Mouse (Mus musculus) T-helper 2 cell (primary cell): ENCODE data around the gene Drd3.

Experiments used
- in situ Hi-C: fragments of 300-600 bp; cut with MboI, MseI; formaldehyde crosslinking; loops from one replicate; pipeline ENCODE4 v1.15.1; 2025; ENCODE audit warnings: high pct_unique_total_duplicates

The Drd3 gene

DNA sequence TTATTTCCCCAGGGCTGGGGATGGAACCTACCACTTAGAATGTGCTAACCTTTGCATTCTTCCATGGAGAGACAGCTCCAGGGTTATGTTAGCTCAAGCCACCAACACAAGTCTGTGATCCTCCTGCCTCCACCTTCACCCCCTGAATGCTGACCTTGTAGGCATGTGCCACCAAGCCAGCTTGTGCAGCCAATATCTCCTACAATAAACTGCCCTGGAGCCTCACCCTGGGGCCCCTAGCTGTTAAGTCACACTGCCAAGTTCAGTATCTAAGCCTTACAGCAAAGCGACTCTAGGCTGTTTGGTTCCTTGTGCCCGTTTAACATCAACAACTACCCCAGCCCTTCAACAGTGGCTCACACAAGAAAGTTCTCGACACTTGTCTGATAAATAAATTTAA is 47.3 kb downstream of the Drd3 start:
- in situ Hi-C loops: loop anchor here (5.0 kb wide), 1 partner anchor 249 kb away; no protein-coding TSS in a partner anchor

DNA sequence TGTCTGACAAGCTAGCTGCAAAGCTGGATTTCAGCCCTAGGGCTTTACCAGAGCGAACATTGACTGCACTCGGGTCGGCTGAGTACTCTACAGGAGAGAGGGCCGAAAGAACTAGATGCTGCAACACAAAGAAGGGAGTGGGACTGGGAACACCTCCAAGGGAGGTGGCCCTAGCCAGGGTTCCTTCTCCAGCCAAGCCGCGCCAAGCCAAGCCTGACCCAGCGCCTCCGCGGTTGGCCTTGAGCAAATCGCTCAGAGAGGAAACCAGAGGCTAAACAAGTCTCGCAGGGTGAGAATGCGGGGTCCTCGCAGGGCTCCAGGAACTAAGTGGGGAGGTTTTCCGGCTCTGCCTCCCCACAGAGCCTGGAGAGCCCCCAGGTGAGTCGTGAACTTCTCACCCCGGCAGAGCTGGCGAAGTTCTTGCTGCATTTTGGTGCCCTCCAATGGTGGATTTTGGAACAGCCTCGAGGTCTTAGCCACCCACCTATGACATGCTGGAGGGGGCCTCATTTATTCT is 48.0 kb downstream of the Drd3 start:
- in situ Hi-C loops: loop anchor here (5.0 kb wide), 1 partner anchor 250 kb away; no protein-coding TSS in a partner anchor

DNA sequence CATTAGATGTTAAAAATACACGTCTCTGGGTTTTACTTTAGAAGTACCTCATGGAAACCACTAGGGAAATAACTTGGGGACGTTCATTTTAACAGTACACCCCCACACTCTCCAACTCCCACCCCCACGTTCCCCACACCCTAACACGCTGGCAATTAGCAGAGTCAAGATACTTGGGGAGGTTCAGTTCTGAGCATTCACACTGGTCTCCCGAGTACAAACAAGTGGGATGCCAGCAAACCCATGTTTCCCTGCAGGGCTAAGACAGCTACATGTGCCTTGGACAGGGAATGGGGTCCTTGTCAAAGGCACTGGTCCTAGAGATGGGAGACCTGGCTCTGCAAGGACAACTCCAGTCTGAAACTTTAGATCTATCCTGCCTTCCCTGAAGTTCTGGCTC is 48.6 kb downstream of the Drd3 start:
- in situ Hi-C loops: loop anchor here (5.0 kb wide), 1 partner anchor 250 kb away; no protein-coding TSS in a partner anchor

DNA sequence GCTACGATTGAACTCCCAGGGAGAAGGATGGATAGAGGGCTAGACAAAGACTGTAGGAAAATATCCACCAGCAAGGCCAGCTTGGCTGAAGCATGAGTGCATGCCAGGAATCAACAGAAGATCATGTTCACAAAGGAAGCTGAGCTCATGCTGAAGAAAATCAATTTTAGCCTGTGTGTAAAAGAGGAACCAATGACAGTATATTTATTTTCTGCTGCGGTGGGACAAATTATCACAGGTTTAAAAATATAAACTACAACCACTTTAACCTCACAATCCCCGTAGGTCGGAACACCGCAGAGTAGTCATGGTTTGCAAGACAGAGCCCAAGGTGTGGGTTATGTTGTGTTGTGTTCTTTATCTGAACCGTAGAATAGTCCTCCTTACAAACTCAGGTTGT is 50.5 kb downstream of the Drd3 start:
- in situ Hi-C loops: loop anchor here (5.0 kb wide), 1 partner anchor 252 kb away; no protein-coding TSS in a partner anchor

DNA sequence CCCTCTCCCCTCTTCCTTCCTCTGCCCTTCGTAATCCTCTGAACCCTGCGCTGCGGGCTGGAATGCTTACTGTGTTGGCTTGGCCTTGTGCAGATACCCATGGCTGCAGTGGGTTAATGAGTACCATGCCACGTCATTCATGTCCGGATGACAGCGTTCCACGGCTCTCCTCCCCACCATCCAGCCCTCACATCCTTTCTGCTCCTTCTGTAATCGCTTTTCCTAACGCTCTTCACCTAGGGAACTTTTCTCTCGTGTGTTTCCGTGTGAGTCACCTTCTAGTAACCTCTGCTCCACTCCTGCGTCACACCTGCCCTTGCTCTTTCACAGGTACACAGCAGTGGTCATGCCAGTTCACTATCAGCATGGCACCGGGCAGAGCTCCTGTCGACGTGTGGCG is 53.2 kb downstream of the Drd3 start:
- in situ Hi-C loops: no loop called here

DNA sequence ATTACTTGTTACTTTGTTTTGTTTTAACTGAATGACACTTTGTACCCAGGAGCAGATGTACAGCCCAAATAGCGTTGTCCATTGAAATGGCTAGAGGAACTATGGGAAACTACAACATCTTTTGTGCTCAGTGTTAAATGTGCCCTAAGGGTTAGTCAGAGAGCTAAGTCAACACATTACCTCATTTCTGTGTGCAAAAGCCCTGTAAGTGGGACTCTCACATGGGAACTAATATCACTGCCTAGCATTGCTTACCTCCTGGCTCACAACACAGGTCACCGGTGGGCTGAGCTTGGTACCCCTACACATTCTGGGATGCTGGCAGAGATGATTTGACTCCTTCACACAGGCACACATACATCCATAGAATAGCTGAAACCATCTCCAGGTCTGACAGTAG is 55.6 kb downstream of the Drd3 start:
- in situ Hi-C loops: no loop called here

DNA sequence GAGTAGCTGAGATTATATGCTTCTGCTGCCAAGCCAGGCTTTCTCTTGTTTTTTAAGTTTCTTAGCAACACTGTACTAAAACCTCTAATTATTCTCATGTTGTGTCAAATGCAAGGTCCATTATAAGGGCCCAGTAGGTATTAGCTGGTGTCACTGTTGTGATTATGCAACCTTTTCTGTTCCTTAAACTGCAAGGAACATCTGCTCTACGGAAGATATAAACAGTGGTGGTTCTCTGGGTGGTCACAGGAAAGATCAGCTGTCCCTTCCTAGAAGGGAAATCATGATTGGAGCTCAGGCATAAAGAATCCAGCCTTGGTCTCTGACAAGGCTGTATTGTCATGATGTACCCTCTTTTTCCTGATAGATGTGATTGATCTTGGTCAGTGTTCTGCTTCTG is 57.6 kb downstream of the Drd3 start:
- in situ Hi-C loops: no loop called here

DNA sequence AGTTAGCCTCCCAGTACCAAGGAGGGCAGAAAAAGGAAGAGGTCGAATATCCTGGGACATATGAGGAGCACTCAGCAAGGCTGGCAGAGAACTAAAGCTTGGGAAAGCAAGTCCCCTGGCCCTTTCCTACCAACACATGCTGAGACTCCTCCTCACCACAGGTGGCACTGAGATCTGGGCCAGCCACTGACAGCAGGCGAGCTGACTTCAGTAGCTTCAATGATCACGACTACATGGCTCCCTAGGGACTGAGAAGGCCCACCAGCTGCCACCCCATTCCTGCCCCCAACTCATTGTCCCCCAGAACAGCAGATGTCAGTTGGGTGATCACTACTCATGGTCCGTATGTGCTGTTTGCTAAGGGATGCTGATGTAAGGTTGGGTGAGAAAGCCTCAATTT is 60.8 kb downstream of the Drd3 start:
- in situ Hi-C loops: no loop called here

DNA sequence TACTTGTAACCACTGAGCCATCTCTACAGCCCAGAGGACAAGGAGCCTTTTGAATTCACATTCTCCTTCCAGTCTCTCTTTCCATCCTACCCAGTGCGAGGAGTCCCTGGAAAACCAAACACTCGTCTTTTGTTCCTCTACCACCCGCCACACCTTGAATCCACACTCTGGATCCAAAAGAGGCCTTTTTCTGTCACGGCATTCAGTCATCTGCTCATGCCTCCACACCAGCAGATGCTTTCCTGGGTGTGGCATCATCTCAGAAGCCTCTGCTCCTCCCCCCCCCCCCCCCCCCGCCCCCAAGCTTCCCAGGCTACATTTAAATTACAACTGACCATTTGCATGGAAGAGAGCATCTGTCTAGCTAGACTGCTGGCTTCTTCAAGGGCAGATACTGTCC is 62.5 kb downstream of the Drd3 start:
- in situ Hi-C loops: no loop called here

DNA sequence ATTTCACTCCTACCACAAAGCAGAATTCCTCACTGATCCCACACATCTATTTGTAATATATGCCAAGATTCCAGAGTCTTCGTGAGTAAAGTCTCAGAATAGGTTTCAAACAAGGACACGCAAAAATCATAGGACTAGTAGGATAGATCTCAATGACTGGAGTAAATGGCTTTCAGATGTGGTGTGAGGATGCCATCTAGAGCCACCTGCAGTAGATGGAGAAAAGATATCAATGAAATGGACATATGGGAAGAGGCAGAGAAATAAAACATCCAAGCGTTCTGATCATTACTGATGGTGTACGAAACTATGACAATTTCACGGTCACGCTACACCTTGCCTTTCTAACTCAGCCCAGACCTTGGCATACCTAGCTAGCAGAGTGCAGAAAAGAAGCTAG is 64.6 kb downstream of the Drd3 start:
- in situ Hi-C loops: no loop called here

DNA sequence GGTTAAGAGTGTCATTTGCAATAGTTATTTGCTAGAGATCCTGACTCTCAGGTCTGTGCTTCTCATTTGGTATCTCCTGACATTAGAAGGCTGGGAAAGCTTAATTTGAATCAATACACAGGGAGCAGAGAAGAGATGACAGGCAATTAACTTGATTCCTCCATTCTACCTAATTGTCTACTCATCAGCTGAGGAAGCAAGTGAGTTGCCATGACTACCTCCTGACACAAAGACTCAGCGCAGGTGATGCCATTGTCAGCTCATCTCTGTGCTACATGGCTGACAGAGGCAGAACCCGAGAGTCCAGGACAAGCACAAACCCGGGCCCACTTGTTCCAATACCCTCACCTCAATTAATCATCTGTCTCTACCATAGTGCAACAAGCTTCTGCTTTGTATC is 73.7 kb downstream of the Drd3 start:
- in situ Hi-C loops: no loop called here

DNA sequence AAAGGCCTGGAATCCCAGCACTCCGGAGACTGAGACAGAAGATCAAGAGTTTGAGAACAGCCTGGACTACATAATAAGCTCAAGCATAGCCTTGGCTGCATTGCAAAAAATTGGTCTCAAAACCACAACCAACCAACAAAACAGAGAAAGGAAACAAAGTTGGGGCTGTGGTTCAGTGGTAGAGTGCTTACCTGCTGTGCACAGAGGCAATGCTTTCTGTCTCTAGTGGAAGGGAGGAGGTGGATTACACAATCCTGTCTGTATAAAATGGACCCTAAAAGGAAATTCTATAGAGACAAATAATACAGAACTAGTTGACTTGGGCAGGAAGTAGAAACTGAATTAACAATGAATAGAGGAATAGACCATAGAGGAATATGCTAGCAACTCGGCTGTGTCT is 78.1 kb downstream of the Drd3 start:
- in situ Hi-C loops: no loop called here

DNA sequence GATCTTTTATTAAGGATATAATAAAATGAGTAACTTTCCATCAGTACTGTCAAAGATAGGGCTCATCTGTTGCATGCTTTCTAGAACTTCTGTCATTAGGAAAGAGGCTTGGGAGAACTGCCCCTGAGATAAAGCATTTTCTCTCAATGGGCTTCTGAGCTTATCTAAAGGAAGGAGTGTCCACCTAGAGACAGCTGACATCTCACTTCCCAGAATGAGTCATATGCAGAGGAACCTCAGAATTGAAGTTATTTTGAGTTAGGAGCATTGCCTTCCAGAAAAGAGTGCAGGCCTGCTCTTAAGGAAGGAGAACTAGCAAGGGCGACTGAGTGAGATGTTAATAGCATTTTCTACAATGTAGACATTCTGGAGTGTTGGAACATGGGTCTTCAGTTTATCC is 87.4 kb downstream of the Drd3 start:
- in situ Hi-C loops: no loop called here

DNA sequence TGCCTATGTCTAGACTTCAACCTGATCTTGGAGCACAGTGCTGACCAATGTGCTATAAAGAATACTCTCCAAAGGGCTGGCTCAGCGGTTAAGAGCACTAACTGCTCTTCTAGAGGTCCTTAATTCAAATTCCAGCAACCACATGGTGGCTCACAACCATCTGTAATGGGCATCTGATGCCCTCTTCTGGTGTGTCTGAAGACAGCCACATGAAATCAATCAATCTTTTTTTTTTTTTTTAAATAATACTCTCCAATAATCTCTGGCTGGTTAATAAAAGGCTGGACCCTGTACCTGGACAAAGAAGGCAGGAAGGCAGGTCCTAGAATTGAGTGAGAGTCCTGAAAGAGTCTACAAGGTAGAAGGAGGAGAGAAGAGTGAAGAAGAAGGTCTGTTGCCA is 96.0 kb downstream of the Drd3 start:
- in situ Hi-C loops: no loop called here

DNA sequence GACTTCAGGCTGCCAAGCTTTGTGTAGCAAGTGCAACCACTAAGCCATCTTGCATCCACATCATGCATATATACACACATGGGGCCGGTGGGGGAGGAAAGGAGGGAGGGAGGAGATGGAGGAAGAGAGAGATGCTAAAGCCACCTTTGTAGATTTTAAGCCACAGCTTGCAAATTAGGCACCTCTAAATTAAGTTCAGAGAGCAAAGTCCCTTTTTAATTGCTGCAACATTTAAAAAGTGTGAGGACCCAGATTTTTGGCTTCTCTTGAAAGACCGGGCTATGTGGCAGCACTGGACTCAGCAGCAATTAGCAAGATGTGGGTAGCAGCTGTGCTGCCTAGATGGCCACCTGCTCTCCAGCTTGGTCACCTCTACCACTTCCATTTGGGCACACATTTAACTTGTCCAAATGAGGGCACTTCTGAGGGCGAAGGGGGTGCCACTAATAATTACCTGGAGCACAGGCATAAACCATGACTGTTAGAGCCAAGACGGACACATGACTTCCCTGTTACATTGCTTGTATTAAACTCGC is 105.2 kb downstream of the Drd3 start:
- in situ Hi-C loops: no loop called here

DNA sequence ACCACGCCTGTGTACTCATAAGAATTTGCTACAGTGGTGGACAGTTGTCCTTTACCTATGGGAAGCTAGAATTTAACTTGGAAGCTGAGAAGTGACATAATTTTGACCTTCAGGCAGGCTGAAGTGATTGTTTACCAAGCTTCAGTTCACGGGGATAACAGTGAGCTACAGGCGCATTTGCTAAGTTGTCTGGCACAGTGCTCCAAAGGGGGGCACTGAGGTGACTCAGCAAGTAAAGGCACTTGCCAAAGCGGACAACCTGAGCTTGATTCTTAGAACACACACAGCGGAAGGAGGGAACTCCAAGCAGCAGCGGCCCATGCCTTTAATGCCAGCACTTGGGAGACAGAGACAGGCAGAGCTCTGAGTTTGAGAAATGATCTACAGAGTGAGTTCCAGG is 106.8 kb downstream of the Drd3 start:
- in situ Hi-C loops: no loop called here

DNA sequence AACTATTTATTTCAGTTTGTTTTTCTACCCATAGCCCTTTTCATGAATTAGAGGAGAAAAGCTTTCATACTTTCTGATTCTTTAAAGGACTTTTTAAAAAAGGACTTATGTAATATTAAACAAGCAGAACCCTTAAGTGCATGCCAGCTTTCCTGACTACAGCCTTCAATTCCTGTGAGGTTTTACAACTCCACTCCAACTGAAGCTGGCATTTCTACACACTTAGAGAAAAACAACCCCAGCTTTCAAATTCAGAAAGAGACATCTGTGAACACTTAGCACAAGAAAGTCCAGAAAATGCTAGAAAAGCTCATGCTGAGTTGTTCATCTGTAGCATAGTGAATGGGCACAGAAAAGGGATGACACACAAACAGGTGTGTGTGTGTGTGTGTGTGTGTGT is 116.0 kb downstream of the Drd3 start:
- in situ Hi-C loops: no loop called here

DNA sequence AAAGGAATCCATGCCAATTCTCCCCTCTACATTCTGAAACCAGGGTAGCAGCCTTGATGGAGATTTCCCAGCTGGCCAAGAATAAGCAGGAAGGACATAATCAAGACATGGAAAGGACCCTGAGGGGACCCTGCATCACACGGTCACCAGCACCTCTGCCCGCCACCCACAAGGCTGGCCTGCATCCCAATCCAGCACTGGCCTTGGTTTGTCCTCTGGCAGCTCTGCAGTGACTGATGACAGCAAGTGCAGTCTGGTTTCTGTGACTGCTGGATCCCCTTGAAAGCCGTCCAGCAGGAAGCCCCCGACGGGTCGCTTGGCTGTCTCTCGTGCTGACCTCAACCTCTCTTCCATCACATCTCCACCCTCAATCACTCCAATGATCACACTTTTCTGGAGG is 117.6 kb downstream of the Drd3 start:
- in situ Hi-C loops: no loop called here
